Mouse (Mus musculus): ENCODE results near the gene Cacna1d. TPM values are rescaled to one million over a fixed set of nuclear protein-coding genes. Genes with fewer than 3 reads are reported as not detected.

Cacna1d gene
- polyA plus RNA-seq (2015; fragmentation: Nextera tagmentation; extraction: Ambion mirVana) = 5.5 and 5.6 TPM in 2 replicates

GRCm38 (mm10) chr14:30491342-30491741 is at the start of gene Cacna1d:
TSS of gene Cacna1d (minus strand) at chr14:30491455.
- 94% methylated on average over 9 of the region's 9 CpGs for WGBS
- Histone ChIP-seq H3K4me2 (replicated peaks) (no peak within 1 kb of the TSS), H3K9ac (replicated peaks) (no peak within 1 kb of the TSS), H3K4me3 (replicated peaks) (no peak within 1 kb of the TSS), H3K27ac (no peak within 1 kb of the TSS), H3K4me1 (replicated peaks) (0 out of 2 replicates have a peak, but pooled peaks cover 3% of the 10 kb centered on the region), H3K9me3 (no peaks in the 10 kb centered on the region), H3K36me3 (peaks cover 62% of the 10 kb centered on the region), H3K27me3 (no peaks in the 10 kb centered on the region)
- ATAC-seq = no peak

- peaks cover 11% of the 10 kb centered on the region; the same call in 1 of the 2 replicates for H3K4me1 ChIP-seq (replicated peaks)
- ATAC-seq = no peak
- no peaks in the 10 kb centered on the region for H3K27me3 ChIP-seq
- 90% methylated on average over 6 of the region's 6 CpGs for WGBS
- no peaks in the 10 kb centered on the region for H3K9me3 ChIP-seq
- H3K9ac ChIP-seq (replicated peaks) = no peak overlapping the region
- H3K4me3 ChIP-seq (replicated peaks) = no peak overlapping the region
- H3K4me2 ChIP-seq (replicated peaks) = no peak overlapping the region
- peaks cover 6% of the 10 kb centered on the region; the same call in 1 of the 2 replicates for H3K36me3 ChIP-seq
- H3K27ac ChIP-seq = no peak overlapping the region
These were observed 42.7 kb upstream of the Cacna1d start for GRCm38 (mm10) chr14:30533780-30534450.

GRCm38 (mm10) chr14:30531896-30532295 is 40.6 kb upstream of the Cacna1d start:
- Histone ChIP-seq H3K4me1 (replicated peaks) (peaks cover 11% of the 10 kb centered on the region; the same call in 1 of the 2 replicates), H3K27me3 (no peaks in the 10 kb centered on the region), H3K27ac (no peak overlapping the region), H3K9ac (replicated peaks) (no peak overlapping the region), H3K4me2 (replicated peaks) (no peak overlapping the region), H3K4me3 (replicated peaks) (no peak overlapping the region), H3K9me3 (no peaks in the 10 kb centered on the region), H3K36me3 (peaks cover 20% of the 10 kb centered on the region)
- no peak for ATAC-seq
- WGBS = 97% methylated on average over 6 of the region's 6 CpGs

GRCm38 (mm10) chr14:30531431-30531830 is 40.2 kb upstream of the Cacna1d start:
- no peaks in the 10 kb centered on the region for H3K27me3 ChIP-seq
- peaks cover 23% of the 10 kb centered on the region for H3K36me3 ChIP-seq
- no peak overlapping the region for H3K9ac ChIP-seq (replicated peaks)
- peak; percentile 43; the same call in 1 of the 2 replicates for ATAC-seq
- no peak overlapping the region for H3K4me2 ChIP-seq (replicated peaks)
- WGBS = 78% methylated on average over 5 of the region's 5 CpGs
- no peak overlapping the region for H3K4me3 ChIP-seq (replicated peaks)
- no peaks in the 10 kb centered on the region for H3K9me3 ChIP-seq
- H3K4me1 ChIP-seq (replicated peaks) = peaks cover 11% of the 10 kb centered on the region; the same call in 1 of the 2 replicates
- no peak overlapping the region for H3K27ac ChIP-seq

GRCm38 (mm10) chr14:30530726-30531269 is 39.5 kb upstream of the Cacna1d start:
- H3K9me3 ChIP-seq = no peaks in the 10 kb centered on the region
- H3K4me3 ChIP-seq (replicated peaks) = no peak overlapping the region
- no peaks in the 10 kb centered on the region for H3K27me3 ChIP-seq
- ATAC-seq = peak; percentile 66
- 0 out of 2 replicates have a peak overlapping the region, but pooled peaks have one; percentile 30 for H3K27ac ChIP-seq
- H3K4me1 ChIP-seq (replicated peaks) = peaks cover 11% of the 10 kb centered on the region; the same call in 1 of the 2 replicates
- no peak overlapping the region for H3K4me2 ChIP-seq (replicated peaks)
- WGBS = 64% methylated on average over 8 of the region's 8 CpGs
- H3K36me3 ChIP-seq = peaks cover 29% of the 10 kb centered on the region
- H3K9ac ChIP-seq (replicated peaks) = no peak overlapping the region

GRCm38 (mm10) chr14:30529454-30529853 is 38.2 kb upstream of the Cacna1d start:
- no peak for ATAC-seq
- H3K9me3 ChIP-seq = no peaks in the 10 kb centered on the region
- WGBS = 93% methylated on average over 12 of the region's 12 CpGs
- no peak overlapping the region for H3K27ac ChIP-seq
- H3K4me1 ChIP-seq (replicated peaks) = peaks cover 11% of the 10 kb centered on the region; the same call in 1 of the 2 replicates
- H3K27me3 ChIP-seq = no peaks in the 10 kb centered on the region
- H3K4me2 ChIP-seq (replicated peaks) = no peak overlapping the region
- no peak overlapping the region for H3K9ac ChIP-seq (replicated peaks)
- H3K4me3 ChIP-seq (replicated peaks) = no peak overlapping the region
- H3K36me3 ChIP-seq = peaks cover 41% of the 10 kb centered on the region

GRCm38 (mm10) chr14:30528961-30529360 is 37.7 kb upstream of the Cacna1d start:
- Histone ChIP-seq H3K4me1 (replicated peaks) (peaks cover 11% of the 10 kb centered on the region; the same call in 1 of the 2 replicates), H3K4me3 (replicated peaks) (no peak overlapping the region), H3K4me2 (replicated peaks) (no peak overlapping the region), H3K36me3 (peaks cover 43% of the 10 kb centered on the region), H3K9ac (replicated peaks) (no peak overlapping the region), H3K9me3 (no peaks in the 10 kb centered on the region), H3K27me3 (no peaks in the 10 kb centered on the region), H3K27ac (no peak overlapping the region)
- WGBS = 87% methylated on average over 5 of the region's 5 CpGs
- no peak for ATAC-seq

GRCm38 (mm10) chr14:30528392-30528791 is 37.1 kb upstream of the Cacna1d start:
- Histone ChIP-seq H3K27me3 (no peaks in the 10 kb centered on the region), H3K9ac (replicated peaks) (no peak overlapping the region), H3K4me2 (replicated peaks) (no peak overlapping the region), H3K27ac (no peak overlapping the region), H3K36me3 (peaks cover 49% of the 10 kb centered on the region), H3K4me1 (replicated peaks) (peaks cover 11% of the 10 kb centered on the region; the same call in 1 of the 2 replicates), H3K9me3 (no peaks in the 10 kb centered on the region), H3K4me3 (replicated peaks) (no peak overlapping the region)
- WGBS = 87% methylated on average over 10 of the region's 10 CpGs
- ATAC-seq = no peak

- Histone ChIP-seq H3K4me1 (replicated peaks) (no peaks in the 10 kb centered on the region), H3K4me2 (replicated peaks) (no peak overlapping the region), H3K27ac (no peak overlapping the region), H3K27me3 (no peaks in the 10 kb centered on the region), H3K9ac (replicated peaks) (no peak overlapping the region), H3K36me3 (peaks cover 91% of the 10 kb centered on the region), H3K4me3 (replicated peaks) (no peak overlapping the region), H3K9me3 (no peaks in the 10 kb centered on the region)
- WGBS = 85% methylated on average over 6 of the region's 6 CpGs
- no peak for ATAC-seq
These were observed 32.1 kb upstream of the Cacna1d start for GRCm38 (mm10) chr14:30523356-30523755.

- ATAC-seq = no peak
- no peaks in the 10 kb centered on the region for H3K4me1 ChIP-seq (replicated peaks)
- 90% methylated on average over 5 of the region's 5 CpGs for WGBS
- no peaks in the 10 kb centered on the region for H3K27me3 ChIP-seq
- no peak overlapping the region for H3K27ac ChIP-seq
- H3K36me3 ChIP-seq = peaks cover 70% of the 10 kb centered on the region
- no peaks in the 10 kb centered on the region for H3K9me3 ChIP-seq
- H3K4me2 ChIP-seq (replicated peaks) = no peak overlapping the region
- no peak overlapping the region for H3K4me3 ChIP-seq (replicated peaks)
- no peak overlapping the region for H3K9ac ChIP-seq (replicated peaks)
These were observed 28.1 kb upstream of the Cacna1d start for GRCm38 (mm10) chr14:30519323-30519722.

GRCm38 (mm10) chr14:30515931-30516723 is 24.9 kb upstream of the Cacna1d start:
- no peak overlapping the region for H3K4me3 ChIP-seq (replicated peaks)
- no peaks in the 10 kb centered on the region for H3K9me3 ChIP-seq
- H3K4me1 ChIP-seq (replicated peaks) = no peaks in the 10 kb centered on the region
- 0 out of 2 replicates have a peak, but pooled peaks have one; percentile 27 for ATAC-seq
- H3K9ac ChIP-seq (replicated peaks) = no peak overlapping the region
- no peak overlapping the region for H3K4me2 ChIP-seq (replicated peaks)
- 95% methylated on average over 13 of the region's 13 CpGs for WGBS
- H3K36me3 ChIP-seq = peaks cover 64% of the 10 kb centered on the region
- no peak overlapping the region for H3K27ac ChIP-seq
- H3K27me3 ChIP-seq = no peaks in the 10 kb centered on the region

GRCm38 (mm10) chr14:30512896-30513295 is 21.6 kb upstream of the Cacna1d start:
- Histone ChIP-seq H3K9me3 (no peaks in the 10 kb centered on the region), H3K27ac (no peak overlapping the region), H3K4me3 (replicated peaks) (no peak overlapping the region), H3K4me2 (replicated peaks) (no peak overlapping the region), H3K27me3 (no peaks in the 10 kb centered on the region), H3K9ac (replicated peaks) (no peak overlapping the region), H3K4me1 (replicated peaks) (no peaks in the 10 kb centered on the region), H3K36me3 (peaks cover 49% of the 10 kb centered on the region)
- ATAC-seq = no peak
- 94% methylated on average over 5 of the region's 5 CpGs for WGBS

Measured in midbrain, embryonic 13.5 days (tissue).